Mouse (Mus musculus): ENCODE measurements around the gene Slc6a17.

DNA sequence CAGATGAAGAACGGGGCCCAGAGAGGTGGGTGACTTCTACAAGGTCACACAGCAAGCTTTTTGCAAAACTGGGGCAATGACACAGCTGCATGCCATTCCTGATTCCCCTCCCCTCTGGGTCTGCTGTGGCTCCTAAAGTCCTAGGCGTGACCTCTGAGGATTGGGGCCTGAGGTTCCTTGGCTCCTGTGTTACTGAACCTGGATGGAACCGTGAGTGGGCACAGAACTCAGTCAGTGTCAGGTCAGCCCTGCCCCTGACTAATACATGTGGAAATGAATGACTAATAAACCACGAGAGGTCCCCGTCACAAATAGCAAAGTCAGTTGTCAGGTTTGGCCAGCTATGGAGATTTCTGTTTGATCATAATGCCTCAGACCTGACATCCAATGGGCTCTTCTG, 11.4 kb upstream of the Slc6a17 start:
- TF ChIP-seq CTCF (conservative IDR thresholded peaks at IDR 0.05; ENCODE audit: low read length) (no peak), NANOG (IDR thresholded peaks at IDR 0.05; ENCODE audit: borderline replicate concordance, low read length) (no peak)
